Mouse (Mus musculus) hindbrain, postnatal 0 days (tissue): ENCODE results near the gene Otulinl. TPM values are rescaled to one million over a fixed set of nuclear protein-coding genes. Genes with fewer than 3 reads are reported as not detected.

Experiments
- ATAC-seq: fragments of 200-750 bp; cut with Nextera tagmentation; 2 replicates; pipeline ENCODE4 v1.8.0; 2017; ENCODE audit warnings: mild to moderate bottlenecking, moderate TSS enrichment, moderate library complexity
- DNase-seq: peaks from one replicate; pipeline ENCODE4 v3.0.0-alpha.2; 2015; ENCODE audit warnings: low spot score
- H3K27ac ChIP-seq: fragments of 300-500 bp; sonication (generic); 2 replicates; pipeline ENCODE4 v1.5.1; 2014; ENCODE audit warnings: mild to moderate bottlenecking
- H3K27me3 ChIP-seq: fragments of 300-500 bp; sonication (generic); 2 replicates; pipeline ENCODE4 v1.6.1; 2014; ENCODE audit warnings: low read length, mixed read lengths; ENCODE audit not compliant: insufficient read depth
- H3K36me3 ChIP-seq: fragments of 300-500 bp; sonication (generic); 2 replicates; pipeline ENCODE4 v1.6.1; 2014; ENCODE audit warnings: low read length, mixed read lengths; ENCODE audit not compliant: insufficient read depth
- H3K4me1 ChIP-seq: fragments of 300-500 bp; sonication (generic); 2 replicates; pipeline ENCODE4 v1.6.1; 2014; ENCODE audit warnings: antibody characterized with exemption, low read length, mixed read lengths; ENCODE audit not compliant: insufficient read depth
- H3K4me2 ChIP-seq: fragments of 300-500 bp; sonication (generic); 2 replicates; pipeline ENCODE4 v1.6.1; 2014; ENCODE audit warnings: low read depth, mild to moderate bottlenecking, low read length, moderate library complexity, mixed read lengths
- H3K4me3 ChIP-seq: fragments of 300-500 bp; sonication (generic); 2 replicates; pipeline ENCODE4 v1.5.1; 2014; ENCODE audit warnings: low read length
- H3K9ac ChIP-seq: fragments of 300-500 bp; sonication (generic); replicated peaks from 2 replicates; pipeline ENCODE4 v1.6.1; 2014; ENCODE audit warnings: mild to moderate bottlenecking, low read length, moderate library complexity, mixed read lengths
- H3K9me3 ChIP-seq: fragments of 300-500 bp; sonication (generic); 2 replicates; pipeline ENCODE4 v1.6.1; 2016; ENCODE audit warnings: low read length, mixed read lengths
- CTCF ChIP-seq: IDR thresholded peaks from 2 replicates; pipeline ENCODE4 v1.5.1; 2016; ENCODE audit warnings: antibody characterized with exemption, control low read depth, low read depth
- WGBS: fragments of 180-500 bp; shearing (Covaris S2); extraction: QIAGEN DNeasy Blood & Tissue Kit; methylation state at CpG from one replicate; pipeline ENCODE4 v1.1.7; 2014; 5-methylcytosine and 5-hydroxymethylcytosine counted together
- polyA plus RNA-seq: library from polyadenylated mRNA; unstranded; fragments of >200 nt; fragmentation: Nextera tagmentation; extraction: Ambion mirVana; gene quantifications from 2 replicates; pipeline ENCODE4 v1.2.1, GENCODE M21; 2015
- total RNA-seq: library from RNA; depleted of rRNA; stranded (reverse); fragments of >200 nt; gene quantifications from 2 replicates; pipeline ENCODE4 v1.2.3, GENCODE M21; 2014

Otulinl gene
- total and polyA plus RNA-seq, 2 experiments from 2014 or later, result 11.0 to 18.4 TPM

- TF ChIP-seq CTCF, result no peak
- Histone ChIP-seq H3K27ac (no peak overlapping the region), H3K36me3 (no peaks in the 10 kb centered on the region), H3K4me1 (no peaks in the 10 kb centered on the region), H3K4me3 (no peak overlapping the region), H3K9ac (no peak overlapping the region), H3K9me3 (0 out of 2 replicates have a peak, but pooled peaks cover 4% of the 10 kb centered on the region), H3K4me2 (no peak overlapping the region), H3K27me3 (no peaks in the 10 kb centered on the region)
- ATAC-seq (no peak), DNase-seq (no peak)
- 79% methylated on average over 7 of the region's 7 CpGs for WGBS
Observed at GRCm38 (mm10) chr15:27718668-27719067, 37.3 kb upstream of the Otulinl start.

DNA sequence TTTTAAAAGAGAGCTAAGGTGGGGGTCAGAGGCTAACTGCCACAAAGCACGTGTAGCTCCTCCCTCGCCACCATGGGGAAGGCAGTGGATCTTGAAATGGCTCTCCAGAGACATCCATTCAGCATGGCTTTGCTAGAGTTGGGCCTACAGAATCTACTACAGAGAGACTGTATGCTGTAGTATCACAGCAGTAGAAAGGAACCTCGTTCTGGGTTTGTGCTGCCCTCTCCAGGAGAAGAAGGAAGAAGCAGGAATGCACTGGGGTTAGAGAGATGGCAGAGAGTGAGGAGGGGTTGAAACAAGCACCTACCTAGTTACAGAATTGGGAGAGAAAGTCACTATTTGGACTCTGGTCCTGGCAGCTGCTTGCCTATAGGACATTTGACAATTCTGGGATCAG is 34.0 kb upstream of the Otulinl start:
- peak; percentile 70 for TF ChIP-seq CTCF
- no peaks in the 10 kb centered on the region for H3K9me3 ChIP-seq
- peak; percentile 78 for ATAC-seq
- WGBS, result 29% methylated on average over 3 of the region's 3 CpGs
- H3K4me3 ChIP-seq, result no peak overlapping the region
- no peak overlapping the region for H3K27ac ChIP-seq
- H3K9ac ChIP-seq, result no peak overlapping the region
- no peaks in the 10 kb centered on the region for H3K36me3 ChIP-seq
- no peak overlapping the region for H3K4me2 ChIP-seq
- H3K4me1 ChIP-seq, result no peaks in the 10 kb centered on the region
- peak; percentile 60 for DNase-seq
- no peaks in the 10 kb centered on the region for H3K27me3 ChIP-seq

DNA sequence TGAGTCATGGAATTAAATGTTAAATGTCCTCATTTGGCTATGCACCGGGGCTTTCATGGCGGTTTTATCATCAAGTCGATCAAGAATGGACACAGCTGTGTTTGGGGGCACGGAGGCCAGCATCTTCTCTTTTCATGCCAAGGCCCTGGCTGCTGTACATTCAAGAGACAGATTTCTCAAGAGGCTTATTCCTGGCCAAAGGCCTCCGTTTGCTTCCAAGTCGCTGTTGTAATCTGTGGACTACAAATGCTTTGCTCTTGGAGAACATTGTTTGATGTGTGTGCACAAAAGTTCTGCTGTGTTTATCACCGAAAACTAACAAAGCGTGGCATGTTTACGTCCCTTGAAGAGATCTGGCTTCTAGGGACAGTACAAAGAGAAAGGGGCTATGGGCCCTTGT is 29.3 kb upstream of the Otulinl start:
- H3K36me3 ChIP-seq, result no peaks in the 10 kb centered on the region
- no peaks in the 10 kb centered on the region for H3K9me3 ChIP-seq
- TF ChIP-seq CTCF, result no peak
- H3K27ac ChIP-seq, result no peak overlapping the region
- no peak overlapping the region for H3K4me2 ChIP-seq
- no peaks in the 10 kb centered on the region for H3K4me1 ChIP-seq
- H3K4me3 ChIP-seq, result no peak overlapping the region
- no peak overlapping the region for H3K9ac ChIP-seq
- 71% methylated on average over 9 of the region's 9 CpGs for WGBS
- DNase-seq (no peak), ATAC-seq (no peak)
- H3K27me3 ChIP-seq, result no peaks in the 10 kb centered on the region

DNA sequence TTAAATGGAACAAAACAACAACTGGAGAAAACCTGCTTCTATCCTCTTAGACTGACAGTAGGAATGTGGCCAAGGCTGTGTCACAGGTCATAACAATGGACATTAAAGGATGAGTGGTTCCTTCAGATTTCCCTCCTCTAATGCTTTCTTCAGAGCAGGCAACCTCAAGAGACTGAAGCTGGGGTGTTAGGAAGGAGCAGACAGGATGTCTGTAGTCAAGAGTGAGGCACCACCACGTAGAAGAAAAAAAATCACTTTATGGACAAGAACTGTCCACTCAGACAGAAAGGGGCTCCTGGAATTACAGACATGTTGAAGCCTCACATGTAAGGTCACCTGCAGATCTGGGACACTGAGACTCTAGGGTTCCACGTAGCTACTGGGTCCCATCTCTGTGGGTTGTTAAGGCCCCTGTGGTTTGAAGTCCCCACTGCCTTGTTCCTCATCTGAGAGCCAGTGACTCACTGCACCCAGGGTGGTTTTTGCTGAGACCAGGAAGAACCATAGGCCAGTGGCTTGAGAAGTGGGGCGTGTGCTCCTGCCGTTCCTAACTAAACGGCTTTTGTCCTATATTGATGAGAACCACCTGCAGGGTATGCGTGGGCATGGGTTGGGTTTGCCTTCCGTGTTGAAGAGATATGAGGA is 27.7 kb upstream of the Otulinl start:
- H3K9ac ChIP-seq, result no peak overlapping the region
- TF ChIP-seq CTCF, result no peak
- no peak overlapping the region for H3K4me3 ChIP-seq
- no peaks in the 10 kb centered on the region for H3K9me3 ChIP-seq
- H3K36me3 ChIP-seq, result no peaks in the 10 kb centered on the region
- no peak overlapping the region for H3K27ac ChIP-seq
- DNase-seq (no peak), ATAC-seq (no peak)
- H3K27me3 ChIP-seq, result no peaks in the 10 kb centered on the region
- H3K4me1 ChIP-seq, result no peaks in the 10 kb centered on the region
- no peak overlapping the region for H3K4me2 ChIP-seq
- 88% methylated on average over 7 of the region's 7 CpGs for WGBS

DNA sequence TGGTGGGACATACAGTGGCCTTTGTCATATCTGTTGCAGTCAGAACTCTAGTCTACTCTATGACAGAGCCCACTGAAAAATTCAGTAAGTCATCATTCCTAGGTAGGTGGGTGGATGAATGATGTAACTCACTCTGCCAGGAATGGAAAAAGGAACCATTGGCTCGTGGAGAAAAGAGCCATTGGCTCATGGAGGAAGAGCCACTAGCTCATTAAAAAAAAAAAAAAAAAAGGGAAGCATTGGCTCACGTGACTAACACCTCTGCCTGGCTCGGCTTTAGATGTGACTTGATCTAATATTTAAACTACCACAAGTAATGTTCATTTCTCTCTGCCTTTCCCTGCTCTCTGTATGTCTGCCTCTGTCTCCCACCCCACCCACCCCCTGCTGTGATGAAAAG is 27.1 kb upstream of the Otulinl start:
- no peak for TF ChIP-seq CTCF
- no peaks in the 10 kb centered on the region for H3K27me3 ChIP-seq
- no peak overlapping the region for H3K4me3 ChIP-seq
- H3K4me1 ChIP-seq, result no peaks in the 10 kb centered on the region
- no peak overlapping the region for H3K9ac ChIP-seq
- H3K36me3 ChIP-seq, result no peaks in the 10 kb centered on the region
- 67% methylated on average over 3 of the region's 3 CpGs for WGBS
- H3K4me2 ChIP-seq, result no peak overlapping the region
- DNase-seq (no peak), ATAC-seq (no peak)
- H3K27ac ChIP-seq, result no peak overlapping the region
- no peaks in the 10 kb centered on the region for H3K9me3 ChIP-seq

- H3K27ac ChIP-seq, result no peak overlapping the region
Observed at GRCm38 (mm10) chr15:27702972-27703313, 21.6 kb upstream of the Otulinl start.

More at GRCm38 (mm10) chr15:27702972-27703313, 21.6 kb upstream of the Otulinl start:
- H3K9me3 ChIP-seq, result no peaks in the 10 kb centered on the region
- H3K36me3 ChIP-seq, result no peaks in the 10 kb centered on the region
- H3K4me2 ChIP-seq, result no peak overlapping the region
- 0 out of 2 replicates have a peak overlapping the region, but pooled peaks have one; percentile 13 for H3K9ac ChIP-seq
- TF ChIP-seq CTCF, result no peak
- 33% methylated on average over 1 of the region's 1 CpGs for WGBS
- ATAC-seq (no peak), DNase-seq (no peak)
- H3K4me3 ChIP-seq, result no peak overlapping the region
- no peaks in the 10 kb centered on the region; the same call in 1 of the 2 replicates for H3K4me1 ChIP-seq
- no peaks in the 10 kb centered on the region for H3K27me3 ChIP-seq
